Mouse (Mus musculus): ENCODE results near the gene Fcamr. TPM values are rescaled to one million over a fixed set of nuclear protein-coding genes. Genes with fewer than 3 reads are reported as not detected.

The Fcamr gene
- total RNA-seq, 2 experiments from 2014 or later = 0.17 to 0.41 TPM

DNA sequence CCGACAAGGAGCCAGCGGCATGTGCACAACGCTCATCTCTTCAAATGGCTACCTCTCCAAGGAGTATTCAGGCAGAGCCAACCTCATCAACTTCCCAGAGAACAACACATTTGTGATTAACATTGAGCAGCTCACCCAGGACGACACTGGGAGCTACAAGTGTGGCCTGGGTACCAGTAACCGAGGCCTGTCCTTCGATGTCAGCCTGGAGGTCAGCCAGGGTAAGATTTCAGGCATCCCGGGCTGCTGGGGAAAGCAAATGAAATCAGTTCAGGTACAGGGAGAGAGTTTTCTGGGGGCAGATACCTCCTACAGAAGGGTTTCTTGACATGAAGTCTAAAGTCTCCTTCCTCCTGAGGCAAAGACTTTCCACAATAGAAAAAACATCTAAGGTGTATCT lies 40.9 kb downstream of the Fcamr start:
- intact Hi-C loops (cut with DNase I) = no loop called here
- DNase-seq = no peak

DNA sequence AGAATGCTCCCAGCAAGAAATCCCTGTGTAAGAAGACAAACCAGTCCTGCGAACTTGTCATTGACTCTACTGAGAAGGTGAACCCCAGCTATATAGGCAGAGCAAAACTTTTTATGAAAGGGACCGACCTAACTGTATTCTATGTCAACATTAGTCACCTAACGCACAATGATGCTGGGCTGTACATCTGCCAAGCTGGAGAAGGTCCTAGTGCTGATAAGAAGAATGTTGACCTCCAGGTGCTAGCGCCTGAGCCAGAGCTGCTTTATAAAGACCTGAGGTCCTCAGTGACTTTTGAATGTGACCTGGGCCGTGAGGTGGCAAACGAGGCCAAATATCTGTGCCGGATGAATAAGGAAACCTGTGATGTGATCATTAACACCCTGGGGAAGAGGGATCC lies 43.8 kb downstream of the Fcamr start:
- intact Hi-C loops (cut with DNase I) = no loop called here
- DNase-seq = no peak

DNA sequence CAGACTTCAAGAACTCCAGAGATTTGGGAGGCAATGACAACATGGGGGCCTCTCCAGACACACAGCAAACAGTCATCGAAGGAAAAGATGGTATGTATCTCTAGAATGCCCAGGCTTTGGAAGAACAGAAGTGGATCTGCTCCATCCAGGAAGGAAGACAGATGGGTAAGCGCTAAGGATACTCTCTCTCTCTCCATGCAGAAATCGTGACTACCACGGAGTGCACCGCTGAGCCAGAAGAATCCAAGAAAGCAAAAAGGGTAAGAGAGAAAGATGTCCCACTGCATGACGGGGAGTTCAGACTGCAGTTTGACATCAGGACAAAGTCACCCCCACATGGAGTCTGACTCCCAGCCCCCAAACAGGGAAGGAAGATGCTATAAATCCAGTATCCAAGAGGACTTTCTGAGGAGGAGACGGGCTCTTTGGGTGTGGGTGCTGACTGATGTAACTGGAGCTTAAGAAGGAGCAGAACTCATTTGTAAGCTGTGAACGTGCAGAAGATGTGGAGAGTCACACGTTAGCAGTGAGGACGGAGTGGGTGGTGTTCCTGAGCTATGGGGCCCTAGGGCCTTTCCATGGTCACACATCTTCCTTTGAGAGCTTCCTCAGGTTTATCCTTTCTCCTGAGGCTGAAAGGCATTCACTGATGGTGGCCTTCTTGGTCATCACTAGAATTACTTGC lies 49.0 kb downstream of the Fcamr start:
- no peak for DNase-seq
- intact Hi-C loops (cut with DNase I) = no loop called here

DNA sequence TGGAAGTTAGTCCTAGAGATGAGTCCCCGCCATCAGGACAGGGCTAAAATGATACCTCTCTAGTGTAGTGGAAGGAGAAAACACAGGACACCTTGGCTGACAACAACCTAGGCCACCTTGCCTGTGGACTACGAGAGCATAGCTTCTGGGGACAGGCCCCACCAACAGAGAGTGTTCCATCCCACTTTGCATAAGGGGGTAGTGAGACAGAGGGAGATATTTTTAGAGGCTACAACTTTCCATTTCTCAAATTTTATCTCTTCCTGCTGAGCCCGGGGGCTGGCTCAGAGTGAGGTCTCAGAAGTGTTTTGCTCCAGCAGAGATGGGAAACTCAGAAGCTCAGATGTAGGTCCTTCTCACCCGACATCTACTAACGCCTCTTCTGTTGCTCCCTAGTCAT lies 49.7 kb downstream of the Fcamr start:
- intact Hi-C loops (cut with DNase I) = no loop called here
- DNase-seq = no peak

DNA sequence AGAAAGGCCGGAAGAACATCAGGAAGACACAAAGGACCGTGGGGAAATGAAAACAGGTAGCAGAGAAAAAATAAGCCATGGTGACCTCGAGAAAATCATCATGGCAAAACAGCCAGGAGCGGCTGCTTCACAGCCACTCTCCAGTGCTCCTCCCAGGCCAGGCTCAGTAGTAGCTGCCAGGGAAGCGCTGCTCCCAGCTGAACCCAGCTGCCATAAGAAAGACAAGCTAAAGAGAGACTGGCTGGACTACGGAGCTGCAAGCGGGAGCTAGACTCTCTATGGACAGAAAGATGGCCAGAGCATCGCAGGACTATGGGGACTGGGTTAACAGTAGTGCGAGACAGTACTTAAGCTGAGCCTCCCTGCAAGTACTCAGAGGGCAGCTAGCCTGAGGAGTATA lies 54.1 kb downstream of the Fcamr start:
- intact Hi-C loops (cut with DNase I) = no loop called here
- peak; percentile 11 to 27 for DNase-seq

DNA sequence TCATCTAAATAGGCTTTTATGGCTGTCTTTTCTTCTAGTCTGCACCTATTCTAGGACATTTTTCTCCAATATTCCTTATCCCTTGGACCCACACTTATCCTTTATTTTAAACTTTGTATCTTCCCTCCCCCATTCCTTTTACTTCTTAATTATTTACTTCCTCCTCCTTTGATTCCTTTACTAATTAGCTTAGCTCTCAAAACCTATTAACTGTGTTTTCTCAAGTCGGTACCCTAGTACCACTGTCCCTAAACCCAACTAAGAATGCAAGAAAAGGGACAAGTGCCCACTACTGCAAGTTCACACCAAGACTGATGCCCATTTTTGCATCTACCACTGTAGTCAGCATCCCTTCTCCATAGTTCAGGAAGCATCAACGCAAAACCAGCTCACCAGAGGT lies 55.0 kb downstream of the Fcamr start:
- intact Hi-C loops (cut with DNase I) = no loop called here

DNA sequence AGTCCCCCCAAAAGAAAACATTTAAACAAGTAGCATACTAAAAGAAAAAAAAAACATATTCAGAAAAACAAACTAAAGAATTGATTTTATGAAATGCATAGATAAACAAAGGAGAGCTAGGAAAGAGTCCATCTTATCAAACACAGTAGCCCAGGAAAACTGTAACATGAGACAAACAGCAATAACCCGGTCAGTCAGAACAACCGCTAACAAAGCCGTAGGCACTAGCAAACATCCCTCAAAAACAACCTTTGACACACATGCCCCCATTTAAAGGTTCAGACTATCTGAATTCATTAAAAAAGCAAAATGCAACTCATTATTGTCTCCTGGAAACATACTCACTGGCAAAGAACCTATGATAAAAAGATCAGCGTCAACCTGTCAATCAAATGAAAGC lies 56.8 kb downstream of the Fcamr start:
- intact Hi-C loops (cut with DNase I) = no loop called here

More for the DNA sequence above, 55.0 kb downstream of the Fcamr start:
- DNase-seq = no peak

DNA sequence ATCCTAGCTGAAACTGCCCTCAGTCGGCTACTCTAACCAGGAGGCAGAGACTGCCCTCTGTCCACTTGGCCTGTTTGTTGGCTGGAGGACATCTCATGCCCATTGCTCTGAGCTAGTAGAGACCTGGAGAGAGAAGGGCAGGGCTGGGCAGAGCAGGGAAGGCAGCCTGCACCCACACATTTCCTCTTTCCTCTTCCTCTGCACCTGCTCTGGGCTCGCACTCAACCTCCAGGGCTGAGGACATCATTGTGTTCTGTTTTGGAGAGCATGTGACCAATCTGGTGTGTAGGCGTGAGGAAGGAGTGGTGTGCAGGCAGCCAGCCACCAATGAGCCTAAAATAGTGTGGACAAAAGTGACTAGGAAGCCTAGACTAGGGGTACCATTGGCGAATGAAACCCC lies 63.5 kb downstream of the Fcamr start:
- intact Hi-C loops (cut with DNase I) = no loop called here
- DNase-seq = peak in 1 of 2 experiments; percentile 2

More for the DNA sequence above, 56.8 kb downstream of the Fcamr start:
- no peak for DNase-seq

Other genes with a start within 250 kb of the Fcamr start
- not detected for gene Zp3r, start 171.3 kb upstream of the Fcamr start, total RNA-seq (2021)
- gene C4bp, start 139.3 kb upstream of the Fcamr start, total RNA-seq (2021) = not detected
- gene Gm29427, start 85.1 kb upstream of the Fcamr start, total RNA-seq (2021) = not detected
- gene Yod1, start 83.6 kb upstream of the Fcamr start, total RNA-seq (2021) = 1 to 10 TPM; 6.3 to 6.6 TPM
- gene Pfkfb2, start 71.6 kb upstream of the Fcamr start, total RNA-seq (2021) = 10 to 100 TPM; 65.7 to 70.8 TPM
- gene AA986860, start 68.9 kb upstream of the Fcamr start, total RNA-seq (2021) = under 1 TPM; 0.57 to 0.73 TPM
- gene Pigr, start 25.8 kb downstream of the Fcamr start, total RNA-seq (2021) = under 1 TPM in 1 of 2 experiments, not detected in 1; 0.19 TPM
- under 1 TPM; 0.41 to 0.61 TPM for gene Fcmr, start 64.8 kb downstream of the Fcamr start, total RNA-seq (2021)
- gene Il24, start 86.6 kb downstream of the Fcamr start, total RNA-seq (2021) = not detected
- gene Il20, start 110.5 kb downstream of the Fcamr start, total RNA-seq (2021) = not detected
- gene Il19, start 139.2 kb downstream of the Fcamr start, total RNA-seq (2021) = not detected
- not detected for gene Il10, start 218.9 kb downstream of the Fcamr start, total RNA-seq (2021)